Mouse (Mus musculus) kidney, embryonic 16.5 days (tissue): ENCODE results near the gene Fkbp15. TPM values are rescaled to one million over a fixed set of nuclear protein-coding genes. Genes with fewer than 3 reads are reported as not detected.

Source experiments
- ATAC-seq: fragments of 200-750 bp; cut with Nextera tagmentation; 2 replicates; pipeline ENCODE4 v1.8.0; 2017; ENCODE audit warnings: moderate TSS enrichment; ENCODE audit not compliant: low FRiP score, low TSS enrichment
- H3K27ac ChIP-seq: fragments of 300-500 bp; sonication (generic); 2 replicates; pipeline ENCODE4 v1.5.1; 2014; ENCODE audit warnings: low read length
- H3K27me3 ChIP-seq: fragments of 300-500 bp; sonication (generic); 2 replicates; pipeline ENCODE4 v1.6.1; 2014; ENCODE audit warnings: low read length, control low read depth, mixed read lengths; ENCODE audit not compliant: insufficient read depth
- H3K36me3 ChIP-seq: fragments of 300-500 bp; sonication (generic); 2 replicates; pipeline ENCODE4 v1.6.1; 2014; ENCODE audit warnings: low read length, control low read depth, mixed read lengths; ENCODE audit not compliant: insufficient read depth
- H3K4me1 ChIP-seq: fragments of 300-500 bp; sonication (generic); 2 replicates; pipeline ENCODE4 v1.6.1; 2014; ENCODE audit warnings: low read length, control low read depth, mixed read lengths; ENCODE audit not compliant: insufficient read depth
- H3K4me2 ChIP-seq: fragments of 300-500 bp; sonication (generic); replicated peaks from 2 replicates; pipeline ENCODE4 v1.6.1; 2014; ENCODE audit warnings: low read depth, low read length
- H3K4me3 ChIP-seq: fragments of 300-500 bp; sonication (generic); 2 replicates; pipeline ENCODE4 v1.5.1; 2014; ENCODE audit warnings: mild to moderate bottlenecking, low read length
- H3K9ac ChIP-seq: fragments of 300-500 bp; sonication (generic); replicated peaks from 2 replicates; pipeline ENCODE4 v1.6.1; 2014; ENCODE audit warnings: low read length
- H3K9me3 ChIP-seq: fragments of 300-500 bp; sonication (generic); 2 replicates; pipeline ENCODE4 v1.6.1; 2016; ENCODE audit warnings: low read length, control low read depth
- WGBS: fragments of 180-500 bp; shearing (Covaris S2); extraction: QIAGEN DNeasy Blood & Tissue Kit; methylation state at CpG from one replicate; pipeline ENCODE4 v1.1.7; 2014; 5-methylcytosine and 5-hydroxymethylcytosine counted together
- polyA plus RNA-seq: library from polyadenylated mRNA; unstranded; fragments of >200 nt; fragmentation: Nextera tagmentation; extraction: Ambion mirVana; gene quantifications from 2 replicates; pipeline ENCODE4 v1.2.1, GENCODE M21; 2015

The Fkbp15 gene
- polyA plus RNA-seq, 1 experiment from 2014 or later = 26.2 TPM

GRCm38 (mm10) chr4:62306301-62306700 lies 54.0 kb downstream of the Fkbp15 start:
- no peak overlapping the region for H3K4me3 ChIP-seq
- 92% methylated on average over 1 of the region's 1 CpGs for WGBS
- no peak overlapping the region for H3K4me2 ChIP-seq
- H3K27ac ChIP-seq = no peak overlapping the region
- no peak overlapping the region for H3K9ac ChIP-seq
- H3K36me3 ChIP-seq = peaks cover 36% of the 10 kb centered on the region
- ATAC-seq = no peak
- H3K4me1 ChIP-seq = no peaks in the 10 kb centered on the region
- H3K9me3 ChIP-seq = no peaks in the 10 kb centered on the region
- H3K27me3 ChIP-seq = no peaks in the 10 kb centered on the region

- H3K27me3 ChIP-seq = no peaks in the 10 kb centered on the region
- peaks cover 54% of the 10 kb centered on the region for H3K36me3 ChIP-seq
- WGBS = 70% methylated on average over 1 of the region's 1 CpGs
- H3K27ac ChIP-seq = no peak overlapping the region
- H3K4me1 ChIP-seq = no peaks in the 10 kb centered on the region
- no peaks in the 10 kb centered on the region for H3K9me3 ChIP-seq
- no peak overlapping the region for H3K4me2 ChIP-seq
- H3K4me3 ChIP-seq = no peak overlapping the region
- no peak overlapping the region for H3K9ac ChIP-seq
- no peak for ATAC-seq
These were observed 57.1 kb downstream of the Fkbp15 start for GRCm38 (mm10) chr4:62303288-62303687.

GRCm38 (mm10) chr4:62302795-62303194 lies 57.6 kb downstream of the Fkbp15 start:
- Histone ChIP-seq H3K36me3 (peaks cover 52% of the 10 kb centered on the region), H3K4me3 (no peak overlapping the region), H3K9me3 (no peaks in the 10 kb centered on the region), H3K4me1 (no peaks in the 10 kb centered on the region), H3K27me3 (no peaks in the 10 kb centered on the region), H3K9ac (no peak overlapping the region), H3K4me2 (no peak overlapping the region), H3K27ac (no peak overlapping the region)
- 48% methylated on average over 2 of the region's 2 CpGs for WGBS
- ATAC-seq = 0 out of 2 replicates have a peak, but pooled peaks have one; percentile 46

GRCm38 (mm10) chr4:62300001-62300400 lies 60.3 kb downstream of the Fkbp15 start:
- 90% methylated on average over 2 of the region's 2 CpGs for WGBS
- no peaks in the 10 kb centered on the region for H3K9me3 ChIP-seq
- H3K4me2 ChIP-seq = no peak overlapping the region
- peaks cover 53% of the 10 kb centered on the region for H3K36me3 ChIP-seq
- H3K4me3 ChIP-seq = no peak overlapping the region
- no peak overlapping the region for H3K27ac ChIP-seq
- no peak for ATAC-seq
- no peak overlapping the region for H3K9ac ChIP-seq
- no peaks in the 10 kb centered on the region for H3K27me3 ChIP-seq
- H3K4me1 ChIP-seq = no peaks in the 10 kb centered on the region

GRCm38 (mm10) chr4:62297280-62298130 lies 62.8 kb downstream of the Fkbp15 start:
- Histone ChIP-seq H3K9me3 (no peaks in the 10 kb centered on the region), H3K4me2 (no peak overlapping the region), H3K27ac (no peak overlapping the region), H3K36me3 (peaks cover 36% of the 10 kb centered on the region), H3K27me3 (no peaks in the 10 kb centered on the region), H3K9ac (no peak overlapping the region), H3K4me3 (no peak overlapping the region), H3K4me1 (peaks cover 11% of the 10 kb centered on the region; the same call in 1 of the 2 replicates)
- no peak for ATAC-seq
- WGBS = 80% methylated on average over 3 of the region's 3 CpGs

- 100% methylated on average over 1 of the region's 1 CpGs for WGBS
- Histone ChIP-seq H3K4me2 (no peak overlapping the region), H3K4me3 (no peak overlapping the region), H3K27me3 (no peaks in the 10 kb centered on the region), H3K9me3 (no peaks in the 10 kb centered on the region), H3K4me1 (peaks cover 12% of the 10 kb centered on the region; the same call in 1 of the 2 replicates), H3K36me3 (peaks cover 20% of the 10 kb centered on the region), H3K27ac (no peak overlapping the region), H3K9ac (no peak overlapping the region)
- no peak for ATAC-seq
These were observed 65.6 kb downstream of the Fkbp15 start for GRCm38 (mm10) chr4:62294741-62295140.

GRCm38 (mm10) chr4:62293219-62293861 lies 67.0 kb downstream of the Fkbp15 start:
- Histone ChIP-seq H3K27ac (no peak overlapping the region), H3K27me3 (no peaks in the 10 kb centered on the region), H3K4me3 (no peak overlapping the region), H3K9me3 (no peaks in the 10 kb centered on the region), H3K36me3 (peaks cover 7% of the 10 kb centered on the region), H3K9ac (no peak overlapping the region), H3K4me2 (no peak overlapping the region), H3K4me1 (peaks cover 15% of the 10 kb centered on the region; the same call in 1 of the 2 replicates)
- 36% methylated on average over 10 of the region's 10 CpGs for WGBS
- no peak for ATAC-seq

- H3K9ac ChIP-seq = no peak overlapping the region
- no peak overlapping the region for H3K4me2 ChIP-seq
- no peak overlapping the region for H3K4me3 ChIP-seq
- no peaks in the 10 kb centered on the region for H3K9me3 ChIP-seq
- peaks cover 21% of the 10 kb centered on the region for H3K4me1 ChIP-seq
- no peak for ATAC-seq
- H3K27ac ChIP-seq = no peak overlapping the region
- no peaks in the 10 kb centered on the region for H3K27me3 ChIP-seq
- H3K36me3 ChIP-seq = peaks cover 6% of the 10 kb centered on the region
- WGBS = 37% methylated on average over 8 of the region's 8 CpGs
These were observed 67.7 kb downstream of the Fkbp15 start for GRCm38 (mm10) chr4:62292461-62293180.

GRCm38 (mm10) chr4:62290816-62291505 lies 69.4 kb downstream of the Fkbp15 start:
- Histone ChIP-seq H3K27ac (no peak overlapping the region), H3K9ac (no peak overlapping the region), H3K4me1 (peaks cover 27% of the 10 kb centered on the region), H3K9me3 (no peaks in the 10 kb centered on the region), H3K36me3 (no peaks in the 10 kb centered on the region), H3K4me2 (no peak overlapping the region), H3K4me3 (no peak overlapping the region), H3K27me3 (no peaks in the 10 kb centered on the region)
- WGBS = 95% methylated on average over 9 of the region's 9 CpGs
- ATAC-seq = no peak
